ENCODE assay signal across 8 mouse cellular contexts in the genomic region with DNA sequence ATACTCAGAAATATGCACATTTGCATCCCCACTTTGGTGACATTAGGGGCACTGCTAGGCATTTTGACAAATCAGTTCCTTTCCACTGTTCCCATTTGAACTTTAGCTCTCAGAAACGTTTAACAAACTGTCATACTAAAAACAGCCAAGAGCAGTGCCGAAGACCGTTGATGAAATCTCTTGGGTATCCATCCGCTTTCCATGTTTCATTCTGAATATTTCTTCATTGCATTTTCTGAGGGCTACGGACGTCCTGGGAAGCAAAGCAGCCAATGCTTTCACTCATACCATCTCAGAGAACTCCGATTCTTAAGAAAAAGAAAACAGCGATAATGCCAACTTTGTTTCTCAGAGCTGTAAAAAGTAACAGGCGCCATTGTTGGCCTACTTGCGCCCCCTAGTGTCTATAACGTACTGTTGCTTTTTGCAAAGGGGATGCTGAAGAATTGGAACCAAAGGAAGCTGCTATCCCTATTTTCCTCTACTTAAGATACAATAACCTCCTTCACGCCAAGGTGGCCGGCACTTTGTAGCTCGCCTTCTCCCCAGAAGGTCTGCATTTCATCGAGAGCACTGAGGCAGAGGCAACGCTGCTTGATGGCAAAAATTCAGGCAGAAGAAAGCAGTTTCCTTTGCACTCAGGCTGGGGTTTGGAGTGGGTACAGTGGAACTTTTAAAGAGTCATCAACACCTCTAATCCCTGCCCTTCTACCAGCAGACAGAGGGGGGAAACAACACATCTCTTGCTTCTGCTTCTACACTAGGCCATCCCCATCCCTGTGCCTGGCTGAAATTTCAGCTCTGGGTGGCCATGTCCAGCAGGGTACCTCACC.
A peak's percentile ranks its signal among the peaks of the same experiment; 100 is the strongest.
DNase-seq lines count a peak whose midpoint lies in the region; TF ChIP-seq lines count a peak whose summit lies in the region.

No protein-coding gene starts in this region.

- peak overlapping the region; percentile 12; the same call in 1 of the 2 replicates for H3K4me3 ChIP-seq in hindbrain, embryonic 10.5 days
- H3K4me3 ChIP-seq in lung, adult 2 months (replicated peaks; ENCODE audit: extremely low read depth, low read depth, low read length): peak overlapping the region; percentile 52

- H3K4me1 ChIP-seq in hindbrain, embryonic 10.5 days (replicated peaks): peaks cover 26% of the 10 kb centered on the region
- H3K4me1 ChIP-seq in lung, adult 2 months (ENCODE audit: control insufficient read depth, insufficient read depth, low read length): no peaks in the 10 kb centered on the region

- WGBS in hindbrain, embryonic 10.5 days: 20% methylated on average over 16 of the region's 16 CpGs
- WGBS in lung, adult 2 months: 9% methylated on average over 16 of the region's 16 CpGs

- TF ChIP-seq POLR2A in lung, adult 2 months (IDR thresholded peaks at IDR 0.05; ENCODE audit: borderline replicate concordance, extremely low read depth, low read depth, low read length): no peak

- DNase-seq in T-cell, adult 2 months (ENCODE audit: low spot score): peak; percentile 5
- peak; percentile 42 for DNase-seq in cerebellum, adult 9-11 months
- DNase-seq in frontal cortex, adult 2 months (ENCODE audit: extremely low spot score in 1 of 2, low spot score in 1 of 2): peak; percentile 12 to 87
- peak; percentile 65 for DNase-seq in hindbrain, embryonic 10.5 days (ENCODE audit: low spot score)
- DNase-seq in layer of hippocampus, adult 9-10 months (ENCODE audit: low spot score): peak; percentile 31
- peak; percentile 22 for DNase-seq in lung, adult 2 months
- peak; percentile 30 for DNase-seq in ovary, postnatal 10 days (ENCODE audit: low spot score)
- DNase-seq in urinary bladder, postnatal 36 days (ENCODE audit: low spot score in 2 of 2): peak; percentile 50 to 64

- peaks cover 13% of the 10 kb centered on the region; the same call in 1 of the 2 replicates for H3K27me3 ChIP-seq in hindbrain, embryonic 10.5 days (ENCODE audit: insufficient read depth, poor library complexity, severe bottlenecking)

- no peaks in the 10 kb centered on the region for H3K36me3 ChIP-seq in hindbrain, embryonic 10.5 days

- peak overlapping the region; percentile 57 for H3K27ac ChIP-seq in hindbrain, embryonic 10.5 days

- TF ChIP-seq CTCF in lung, adult 2 months (IDR thresholded peaks at IDR 0.05; ENCODE audit: insufficient read depth, low read length): peak; percentile 21; the same call in 1 of the 2 replicates

- H3K9me3 ChIP-seq in hindbrain, embryonic 10.5 days: no peaks in the 10 kb centered on the region

Comparison
In these comparisons a context has a peak if more than half of its experiments do, and no peak if none do; other contexts are left out.
1. Peak in every context shown above with its lines: DNase-seq, H3K4me3 ChIP-seq and H3K27ac ChIP-seq.
2. DNase-seq: peak in every context shown above with its lines; median percentile 65 in hindbrain, embryonic 10.5 days; 57 in urinary bladder, postnatal 36 days; 50 in frontal cortex, adult 2 months; 42 in cerebellum, adult 9-11 months; 31 in layer of hippocampus, adult 9-10 months; 30 in ovary, postnatal 10 days; 22 in lung, adult 2 months; 5 in T-cell, adult 2 months.